Mouse (Mus musculus) embryonic fibroblast, embryonic 13.5 days (primary cell): ENCODE results near the gene Frmd6.

Experiments
- CTCF ChIP-seq: IDR thresholded peaks from 2 replicates; pipeline ENCODE4 v1.5.1; 2011; ENCODE audit warnings: mild to moderate bottlenecking, control low read depth, low read length, moderate library complexity, borderline replicate concordance; ENCODE audit not compliant: insufficient read depth
- POLR2A ChIP-seq: IDR thresholded peaks from 2 replicates; pipeline ENCODE4 v1.6.1; 2011; ENCODE audit warnings: low read depth, mild to moderate bottlenecking, control low read depth, low read length, moderate library complexity

GRCm38 (mm10) chr12:70876270-70876998 is 51.1 kb downstream of the Frmd6 start:
- TF ChIP-seq CTCF (no peak), POLR2A (no peak)
